Mouse (Mus musculus) heart, embryonic 13.5 days (tissue): Measurements from ENCODE around the gene Pip4k2b. TPM values are rescaled to one million over a fixed set of nuclear protein-coding genes. Genes with fewer than 3 reads are reported as not detected.

Experiments used
- ATAC-seq: fragments of 200-750 bp; cut with Nextera tagmentation; 2 replicates; pipeline ENCODE4 v1.8.0; 2017; ENCODE audit warnings: moderate TSS enrichment; ENCODE audit not compliant: insufficient number of reproducible peaks, low FRiP score, low TSS enrichment; ENCODE audit errors: extremely low read depth
- H3K27ac ChIP-seq: fragments of 300-500 bp; sonication (generic); replicated peaks from 2 replicates; pipeline ENCODE4 v1.5.1; 2015; ENCODE audit warnings: moderate library complexity, mild to moderate bottlenecking, inconsistent platforms
- H3K27me3 ChIP-seq: fragments of 300-500 bp; sonication (generic); replicated peaks from 2 replicates; pipeline ENCODE4 v1.6.1; 2015; ENCODE audit warnings: mild to moderate bottlenecking, inconsistent platforms
- H3K36me3 ChIP-seq: fragments of 300-500 bp; sonication (generic); 2 replicates; pipeline ENCODE4 v1.6.1; 2015; ENCODE audit warnings: mild to moderate bottlenecking, inconsistent platforms
- H3K4me1 ChIP-seq: fragments of 300-500 bp; sonication (generic); 2 replicates; pipeline ENCODE4 v1.6.1; 2015; ENCODE audit warnings: inconsistent platforms
- H3K4me2 ChIP-seq: fragments of 300-500 bp; sonication (generic); 2 replicates; pipeline ENCODE4 v1.6.1; 2015; ENCODE audit warnings: inconsistent platforms, mild to moderate bottlenecking, moderate library complexity
- H3K4me3 ChIP-seq: fragments of 300-500 bp; sonication (generic); 2 replicates; pipeline ENCODE4 v1.5.1; 2015; ENCODE audit warnings: moderate library complexity, mild to moderate bottlenecking, inconsistent platforms
- H3K9ac ChIP-seq: fragments of 300-500 bp; sonication (generic); 2 replicates; pipeline ENCODE4 v1.6.1; 2015; ENCODE audit warnings: inconsistent platforms, mild to moderate bottlenecking, moderate library complexity
- H3K9me3 ChIP-seq: fragments of 300-500 bp; sonication (generic); 2 replicates; pipeline ENCODE4 v1.6.1; 2016; ENCODE audit warnings: inconsistent platforms
- WGBS: fragments of 180-500 bp; shearing (Covaris S2); methylation state at CpG from one replicate; pipeline ENCODE4 v1.1.7; 2015; ENCODE audit warnings: mixed read lengths; 5-methylcytosine and 5-hydroxymethylcytosine counted together
- polyA plus RNA-seq: library from polyadenylated mRNA; unstranded; fragments of >200 nt; fragmentation: Nextera tagmentation; extraction: Ambion mirVana; gene quantifications from 2 replicates; pipeline ENCODE4 v1.2.1, GENCODE M21; 2015

Pip4k2b gene
- polyA plus RNA-seq, 1 experiment from 2014 or later: 1.0 TPM

GRCm38 (mm10) chr11:97776497-97777128 lies 32.1 kb upstream of the Pip4k2b start:
- Histone ChIP-seq H3K4me1 (peaks cover 25% of the 10 kb centered on the region), H3K27me3 (no peaks in the 10 kb centered on the region), H3K4me3 (no peak overlapping the region), H3K9ac (no peak overlapping the region), H3K27ac (no peak overlapping the region), H3K36me3 (peaks cover 67% of the 10 kb centered on the region), H3K9me3 (no peaks in the 10 kb centered on the region), H3K4me2 (no peak overlapping the region)
- 58% methylated on average over 5 of the region's 5 CpGs for WGBS
- no peak for ATAC-seq

DNA sequence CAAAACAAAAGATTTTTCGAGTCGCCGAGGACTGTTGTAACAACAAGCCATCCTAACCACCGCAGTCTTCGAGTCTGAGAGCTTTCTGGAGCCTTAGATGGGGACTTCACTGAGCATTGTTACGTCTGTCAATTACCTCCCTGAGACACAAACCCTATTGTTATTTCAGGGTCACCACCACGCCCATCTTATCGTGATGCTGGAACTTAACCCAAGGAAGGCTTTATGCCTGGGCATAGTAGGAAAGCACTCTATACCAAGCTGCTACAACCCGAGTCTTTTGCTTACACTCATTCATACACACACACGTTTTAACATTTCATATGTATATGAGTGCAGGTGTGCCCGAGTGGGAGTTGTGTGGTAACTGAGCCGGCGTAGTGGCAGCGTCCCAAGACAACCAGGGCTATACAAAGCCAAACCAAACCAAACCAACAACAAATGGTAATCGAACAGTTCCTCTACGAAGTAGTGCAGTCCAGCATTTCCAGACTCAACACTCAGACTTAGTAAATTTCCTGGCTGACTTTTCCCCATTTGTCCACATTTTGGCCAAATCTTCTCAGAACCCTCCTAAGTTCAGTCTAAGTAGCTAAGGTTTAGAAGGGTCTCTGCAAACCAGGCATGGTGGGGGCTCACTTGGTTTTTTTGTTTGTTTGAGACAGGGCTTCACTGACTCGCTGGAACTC lies 31.4 kb upstream of the Pip4k2b start, which contains the start of gene 1700001P01Rik:
1700001P01Rik (minus strand) TSS at position 111 of the 689 bp plus-strand sequence.
- no peak within 1 kb of the TSS for H3K27ac ChIP-seq
- 47% methylated on average over 17 of the region's 17 CpGs for WGBS
- no peak within 1 kb of the TSS for H3K4me2 ChIP-seq
- no peaks in the 10 kb centered on the region for H3K9me3 ChIP-seq
- H3K9ac ChIP-seq: no peak within 1 kb of the TSS
- no peak for ATAC-seq
- peaks cover 64% of the 10 kb centered on the region for H3K36me3 ChIP-seq
- H3K4me1 ChIP-seq: peaks cover 21% of the 10 kb centered on the region
- no peak within 1 kb of the TSS for H3K4me3 ChIP-seq
- H3K27me3 ChIP-seq: no peaks in the 10 kb centered on the region

DNA sequence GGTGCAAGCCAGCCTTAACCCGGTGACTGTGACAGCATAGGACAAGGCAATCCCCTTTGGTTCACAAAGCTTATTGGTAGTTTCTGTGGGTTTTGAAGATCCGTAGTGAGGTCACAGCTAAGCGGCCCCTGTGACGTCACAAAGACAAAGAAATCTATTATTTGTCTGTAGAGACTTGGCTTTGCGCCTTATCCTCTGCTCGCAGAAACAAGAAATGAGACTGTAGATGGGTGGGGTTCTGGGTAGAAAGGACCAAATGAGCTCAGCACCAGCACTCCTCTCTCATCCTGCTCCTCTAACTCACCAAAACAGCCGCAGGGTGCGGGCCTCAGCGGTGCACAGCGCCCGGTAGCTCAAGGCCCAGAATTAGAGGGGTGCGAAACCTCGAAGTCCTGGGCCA lies 30.7 kb upstream of the Pip4k2b start:
- no peak overlapping the region for H3K4me3 ChIP-seq
- no peaks in the 10 kb centered on the region for H3K27me3 ChIP-seq
- no peak overlapping the region for H3K4me2 ChIP-seq
- peaks cover 56% of the 10 kb centered on the region for H3K36me3 ChIP-seq
- WGBS: 74% methylated on average over 13 of the region's 13 CpGs
- no peak for ATAC-seq
- no peak overlapping the region for H3K9ac ChIP-seq
- peaks cover 14% of the 10 kb centered on the region for H3K4me1 ChIP-seq
- H3K9me3 ChIP-seq: no peaks in the 10 kb centered on the region
- no peak overlapping the region for H3K27ac ChIP-seq

- H3K27ac ChIP-seq: no peak overlapping the region
- 0 out of 2 replicates have a peak, but pooled peaks cover 3% of the 10 kb centered on the region for H3K4me1 ChIP-seq
- H3K4me3 ChIP-seq: no peak overlapping the region
- H3K9ac ChIP-seq: no peak overlapping the region
- whole genome bisulfite sequencing: 74% methylated on average over 14 of the region's 14 CpGs
- no peaks in the 10 kb centered on the region for H3K27me3 ChIP-seq
- H3K36me3 ChIP-seq: peaks cover 19% of the 10 kb centered on the region
- H3K4me2 ChIP-seq: no peak overlapping the region
- ATAC-seq: no peak
- H3K9me3 ChIP-seq: no peaks in the 10 kb centered on the region
These were observed 26.9 kb upstream of the Pip4k2b start for GRCm38 (mm10) chr11:97771410-97771809.

DNA sequence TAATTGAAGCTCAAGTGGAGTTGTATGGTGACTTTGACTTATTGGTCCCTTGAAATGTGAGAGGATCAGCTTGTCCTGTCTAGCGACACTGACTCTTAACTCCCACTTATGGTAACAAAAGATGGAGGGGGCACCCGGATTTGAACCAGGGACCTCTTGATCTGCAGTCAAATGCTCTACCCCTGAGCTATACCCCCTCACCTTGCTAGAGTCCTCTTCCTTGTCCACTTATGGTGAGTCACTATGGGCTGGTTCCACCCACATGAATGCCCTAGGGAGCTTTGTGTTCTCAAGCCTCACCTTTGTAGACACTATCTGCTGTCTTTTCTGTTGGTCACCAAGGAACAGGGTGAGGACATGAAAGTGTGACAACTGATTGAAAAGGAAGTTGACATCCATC lies 25.2 kb upstream of the Pip4k2b start:
- no peak overlapping the region for H3K27ac ChIP-seq
- no peaks in the 10 kb centered on the region for H3K9me3 ChIP-seq
- ATAC-seq: no peak
- WGBS: 22% methylated on average over 2 of the region's 2 CpGs
- peaks cover 2% of the 10 kb centered on the region; the same call in 1 of the 2 replicates for H3K36me3 ChIP-seq
- peaks cover 13% of the 10 kb centered on the region for H3K4me1 ChIP-seq
- H3K4me2 ChIP-seq: no peak overlapping the region
- H3K9ac ChIP-seq: no peak overlapping the region
- no peak overlapping the region for H3K4me3 ChIP-seq
- H3K27me3 ChIP-seq: no peaks in the 10 kb centered on the region

DNA sequence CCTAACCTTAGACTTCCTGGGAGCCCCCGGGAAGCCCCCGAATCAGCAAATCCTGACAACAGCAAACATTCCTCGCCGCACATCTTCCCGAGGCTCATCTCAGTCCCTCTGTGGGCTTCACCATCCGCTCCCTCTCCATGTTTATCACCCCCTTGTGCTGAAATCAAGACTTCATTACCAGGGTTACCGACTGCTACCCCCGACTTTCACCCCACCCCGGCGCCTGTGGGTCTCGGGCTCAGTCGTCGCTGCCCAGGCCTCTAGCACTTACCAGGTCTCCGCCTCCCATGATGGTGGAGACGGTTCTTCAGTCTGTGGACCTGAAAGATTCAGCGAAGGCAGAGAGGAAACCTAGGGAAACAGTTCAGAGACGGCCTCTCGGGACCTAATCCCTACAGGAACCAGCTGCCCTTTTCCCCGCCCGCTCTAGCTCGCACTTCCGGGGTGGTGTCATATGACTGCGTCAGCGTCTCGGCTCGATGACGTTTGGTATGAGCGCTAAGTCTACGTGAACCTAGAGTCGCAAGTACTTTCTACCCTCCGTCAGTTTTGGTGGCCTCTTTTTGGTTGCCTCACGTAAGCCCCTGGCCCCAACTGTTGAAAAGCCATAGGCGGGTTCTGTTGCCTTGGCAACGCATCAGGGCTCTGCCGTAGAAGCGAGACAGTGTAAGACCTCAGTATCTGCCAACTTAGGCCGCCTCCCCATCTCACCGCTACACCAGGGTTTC lies 21.8 kb upstream of the Pip4k2b start, which contains the start of gene Cwc25:
Cwc25 (minus strand) TSS at position 403 of the 728 bp plus-strand sequence.
- peak; percentile 79 for ATAC-seq
- Histone ChIP-seq H3K4me3 (peak within 1 kb of the TSS; percentile 85), H3K27ac (peak within 1 kb of the TSS; percentile 87), H3K27me3 (no peaks in the 10 kb centered on the region), H3K36me3 (peaks cover 30% of the 10 kb centered on the region), H3K9ac (peak within 1 kb of the TSS; percentile 96), H3K9me3 (no peaks in the 10 kb centered on the region), H3K4me2 (peak within 1 kb of the TSS; percentile 75), H3K4me1 (peaks cover 13% of the 10 kb centered on the region)
- WGBS: under 1% methylated on average over 38 of the region's 38 CpGs

DNA sequence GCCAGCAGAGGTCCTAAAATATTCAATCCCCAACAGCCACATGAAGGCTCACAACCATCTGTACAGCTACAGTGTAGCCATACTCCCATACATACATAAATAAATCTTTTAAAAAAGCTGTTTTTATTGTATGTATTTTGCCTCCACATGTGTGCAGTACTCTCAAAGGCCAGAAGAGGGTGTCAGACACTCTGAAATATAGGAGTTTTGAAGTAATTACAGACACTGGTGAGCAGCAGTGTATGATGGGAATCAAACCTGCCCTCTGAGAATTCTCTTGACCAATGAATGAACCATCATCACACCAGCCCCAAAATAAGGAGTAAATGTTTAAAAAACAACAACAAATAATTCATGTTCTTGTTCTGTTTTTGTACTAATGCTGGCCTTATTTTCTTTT lies 17.1 kb upstream of the Pip4k2b start:
- no peak overlapping the region for H3K4me3 ChIP-seq

DNA sequence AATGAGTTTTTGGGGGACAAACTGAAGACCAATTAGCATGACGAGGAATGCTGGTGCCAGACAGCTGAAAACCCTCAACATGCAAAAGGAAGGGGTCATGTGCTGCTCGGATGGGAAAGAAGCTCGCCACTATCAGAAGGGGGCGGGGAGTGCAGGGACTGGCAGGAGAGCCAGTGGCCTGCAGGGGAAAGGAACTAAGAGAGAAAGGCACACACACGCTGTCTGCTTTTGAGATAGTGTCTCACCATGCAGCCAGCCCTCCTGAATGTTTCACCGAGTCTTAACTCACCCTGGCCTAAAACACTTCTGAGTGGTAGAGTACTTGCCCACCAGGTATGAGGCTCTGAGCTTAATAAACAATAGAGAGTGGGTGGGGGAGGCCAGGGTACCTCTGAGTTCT lies 14.4 kb upstream of the Pip4k2b start:
- Histone ChIP-seq H3K4me3 (no peak overlapping the region), H3K9me3 (no peaks in the 10 kb centered on the region), H3K9ac (no peak overlapping the region), H3K4me1 (no peaks in the 10 kb centered on the region), H3K4me2 (no peak overlapping the region), H3K27me3 (no peaks in the 10 kb centered on the region), H3K27ac (no peak overlapping the region), H3K36me3 (peaks cover 94% of the 10 kb centered on the region)
- no peak for ATAC-seq
- WGBS: 60% methylated on average over 6 of the region's 6 CpGs

More for the DNA sequence above, 17.1 kb upstream of the Pip4k2b start:
- Histone ChIP-seq H3K9me3 (no peaks in the 10 kb centered on the region), H3K27me3 (no peaks in the 10 kb centered on the region), H3K4me1 (peaks cover 10% of the 10 kb centered on the region), H3K4me2 (no peak overlapping the region), H3K27ac (no peak overlapping the region), H3K9ac (no peak overlapping the region), H3K36me3 (peaks cover 72% of the 10 kb centered on the region)
- ATAC-seq: no peak

GRCm38 (mm10) chr11:97758125-97758524 lies 13.6 kb upstream of the Pip4k2b start:
- no peak for ATAC-seq
- H3K36me3 ChIP-seq: peaks cover 95% of the 10 kb centered on the region

GRCm38 (mm10) chr11:97753277-97753676 lies 8.8 kb upstream of the Pip4k2b start:
- no peaks in the 10 kb centered on the region for H3K9me3 ChIP-seq
- ATAC-seq: no peak
- WGBS: 82% methylated on average over 8 of the region's 8 CpGs

More at GRCm38 (mm10) chr11:97758125-97758524, 13.6 kb upstream of the Pip4k2b start:
- H3K4me2 ChIP-seq: no peak overlapping the region
- no peak overlapping the region for H3K9ac ChIP-seq
- H3K27me3 ChIP-seq: no peaks in the 10 kb centered on the region
- H3K27ac ChIP-seq: no peak overlapping the region
- no peak overlapping the region for H3K4me3 ChIP-seq
- WGBS: 86% methylated on average over 1 of the region's 1 CpGs
- no peaks in the 10 kb centered on the region for H3K9me3 ChIP-seq
- no peaks in the 10 kb centered on the region for H3K4me1 ChIP-seq

GRCm38 (mm10) chr11:97748496-97748895 lies 4.0 kb upstream of the Pip4k2b start:
- ATAC-seq: no peak

More at GRCm38 (mm10) chr11:97753277-97753676, 8.8 kb upstream of the Pip4k2b start:
- Histone ChIP-seq H3K4me2 (no peak overlapping the region), H3K27ac (no peak overlapping the region), H3K4me3 (no peak overlapping the region), H3K9ac (no peak overlapping the region), H3K36me3 (peaks cover 98% of the 10 kb centered on the region), H3K27me3 (no peaks in the 10 kb centered on the region), H3K4me1 (no peaks in the 10 kb centered on the region)

More at GRCm38 (mm10) chr11:97748496-97748895, 4.0 kb upstream of the Pip4k2b start:
- Histone ChIP-seq H3K27me3 (no peaks in the 10 kb centered on the region), H3K4me3 (no peak overlapping the region), H3K4me1 (peaks cover 6% of the 10 kb centered on the region), H3K9ac (no peak overlapping the region), H3K9me3 (no peaks in the 10 kb centered on the region), H3K4me2 (no peak overlapping the region), H3K27ac (no peak overlapping the region), H3K36me3 (peaks cover 75% of the 10 kb centered on the region)
- 82% methylated on average over 5 of the region's 5 CpGs for WGBS
